Mouse (Mus musculus) sigmoid colon, adult 10 weeks (tissue): Measurements from ENCODE around the gene Pparg. TPM values are rescaled to one million over a fixed set of nuclear protein-coding genes. Genes with fewer than 3 reads are reported as not detected.

Experiments
- polyA plus RNA-seq: library from polyadenylated mRNA; stranded (reverse); fragments of 350-450 nt; fragmentation: Illumina TruSeq; extraction: RNeasy Lipid Tissue Mini Kit (QIAGEN cat#74804); gene quantifications from one replicate; pipeline ENCODE4 v1.2.3, GENCODE M21; 2014; ENCODE audit warnings: low read depth, low replicate concordance

Pparg gene
- 105 TPM for polyA plus RNA-seq

DNA sequence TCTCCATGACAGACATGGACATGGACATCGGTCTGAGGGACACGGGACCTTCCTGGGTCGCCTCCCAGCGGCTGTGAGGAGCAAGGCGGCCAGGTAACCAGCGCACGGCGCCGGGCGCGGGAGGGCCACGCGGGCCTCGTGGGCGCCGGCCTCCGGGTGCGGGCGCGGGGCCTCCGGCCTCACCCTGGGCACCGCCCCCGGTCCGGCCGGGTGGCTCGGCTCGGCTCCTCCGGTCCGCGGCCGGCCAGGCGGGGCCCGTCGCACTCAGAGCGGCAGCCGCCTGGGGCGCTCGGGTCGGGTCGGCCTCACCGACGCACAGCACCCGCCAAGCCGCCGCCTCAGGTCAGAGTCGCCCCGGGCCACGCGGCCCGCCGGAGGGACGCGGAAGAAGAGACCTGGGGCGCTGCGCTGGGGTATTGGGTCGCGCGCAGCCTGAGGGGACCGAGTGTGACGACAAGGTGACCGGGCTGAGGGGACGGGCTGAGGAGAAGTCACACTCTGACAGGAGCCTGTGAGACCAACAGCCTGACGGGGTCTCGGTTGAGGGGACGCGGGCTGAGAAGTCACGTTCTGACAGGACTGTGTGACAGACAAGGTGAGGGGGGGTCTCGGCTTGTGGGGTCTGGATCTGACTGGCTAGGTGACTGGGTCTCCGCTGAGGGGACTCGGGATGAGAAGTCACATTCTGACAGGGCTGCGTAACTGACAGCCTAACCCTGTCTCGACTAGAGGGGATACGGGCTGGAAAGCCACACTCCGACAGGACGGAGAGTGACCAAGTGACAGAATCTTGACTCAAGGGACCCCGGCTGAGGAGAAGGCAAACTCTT, at the start of gene Pparg:
Gene Pparg (plus strand): TSS at position 176 of the 830 bp plus-strand sequence.

Other genes with a start within 250 kb of the Pparg start
- 8.4 TPM for gene Syn2, start 226.0 kb upstream of the Pparg start, polyA plus RNA-seq
- gene Gm17482, start 133.6 kb upstream of the Pparg start, polyA plus RNA-seq: not detected
- 1.9 TPM for gene Timp4, start 108.7 kb upstream of the Pparg start, polyA plus RNA-seq
- 1.1 TPM for gene Tsen2, start 183.7 kb downstream of the Pparg start, polyA plus RNA-seq
- 14.4 TPM for gene Mkrn2os, start 231.6 kb downstream of the Pparg start, polyA plus RNA-seq
- gene Mkrn2, start 241.0 kb downstream of the Pparg start, polyA plus RNA-seq: 7.2 TPM